Mouse (Mus musculus) cerebral cortex, adult 2 months (tissue): ENCODE data around the gene Calcoco1.

ENCODE experiments used
- WGBS: fragments of 180-500 bp; shearing (Covaris S2); methylation state at CpG from one replicate; pipeline ENCODE4 v1.1.7; 2018; 5-methylcytosine and 5-hydroxymethylcytosine counted together

The Calcoco1 gene

DNA sequence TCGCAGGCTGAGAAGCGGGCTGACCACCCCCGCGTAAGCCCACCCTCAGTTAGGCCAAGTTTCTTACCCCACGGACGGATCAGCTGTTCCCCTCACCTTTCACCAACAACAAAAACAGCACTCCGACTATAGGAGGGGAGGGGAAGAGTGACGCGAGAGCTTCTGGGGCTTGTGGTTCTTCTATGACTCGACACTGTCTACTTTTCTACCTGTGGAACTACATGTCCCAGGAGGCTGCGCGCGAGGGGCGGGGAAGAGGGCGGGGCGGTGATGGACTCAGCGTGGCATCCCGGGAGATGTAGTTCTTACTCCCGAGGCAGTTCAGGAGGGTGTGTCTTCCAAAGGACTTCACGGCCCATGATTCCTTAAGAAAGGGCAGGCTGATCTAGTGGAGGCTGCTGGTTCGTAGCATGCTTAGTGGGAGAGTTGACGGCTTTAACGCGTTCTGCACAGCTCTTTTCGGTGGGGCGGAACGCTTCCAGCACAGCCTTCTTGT is at the start of gene Calcoco1:
Calcoco1 (minus strand) TSS at position 199 of the 496 bp plus-strand sequence.
- under 1% methylated on average over 27 of the region's 27 CpGs for WGBS

DNA sequence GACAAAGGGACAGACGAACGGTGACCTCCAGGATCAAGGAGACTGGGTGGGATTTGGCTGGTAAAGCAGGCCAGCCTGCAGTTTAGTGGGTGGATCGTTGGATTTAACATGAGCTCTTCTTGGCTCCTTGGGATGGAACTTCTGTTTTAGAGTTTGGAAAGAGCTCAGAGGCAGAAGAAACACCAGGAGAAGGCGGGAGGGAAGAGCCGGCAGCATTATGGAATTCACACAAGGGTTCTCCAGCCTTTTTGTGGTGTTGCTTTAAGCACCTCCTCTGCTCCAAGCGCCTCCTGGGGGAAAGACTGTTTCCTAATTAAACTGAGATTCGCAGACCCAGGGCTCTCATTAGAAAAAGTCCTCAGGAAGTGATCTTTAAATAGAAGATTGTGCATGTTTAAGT is 48.9 kb upstream of the Calcoco1 start:
- WGBS, result 30% methylated on average over 7 of the region's 7 CpGs

DNA sequence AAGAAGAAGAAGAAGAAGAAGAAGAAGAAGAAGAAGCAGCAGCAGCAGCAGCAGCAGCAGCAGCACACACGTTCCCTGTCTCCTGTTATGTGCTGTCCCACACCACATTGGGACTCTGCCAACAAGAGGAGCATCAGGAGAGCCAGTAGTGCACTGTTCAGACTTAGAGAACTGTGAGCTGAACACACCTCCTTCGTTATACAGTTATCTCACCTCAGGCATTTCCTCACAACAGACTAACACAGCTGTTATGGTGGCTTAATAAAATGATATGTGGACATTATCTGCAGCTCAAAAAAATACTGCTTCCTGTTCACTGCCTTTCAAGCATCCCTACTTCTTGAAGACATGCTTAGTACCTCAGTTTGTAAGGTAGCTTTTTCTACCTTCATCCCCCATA is 43.2 kb upstream of the Calcoco1 start:
- WGBS, result 55% methylated on average over 2 of the region's 2 CpGs

DNA sequence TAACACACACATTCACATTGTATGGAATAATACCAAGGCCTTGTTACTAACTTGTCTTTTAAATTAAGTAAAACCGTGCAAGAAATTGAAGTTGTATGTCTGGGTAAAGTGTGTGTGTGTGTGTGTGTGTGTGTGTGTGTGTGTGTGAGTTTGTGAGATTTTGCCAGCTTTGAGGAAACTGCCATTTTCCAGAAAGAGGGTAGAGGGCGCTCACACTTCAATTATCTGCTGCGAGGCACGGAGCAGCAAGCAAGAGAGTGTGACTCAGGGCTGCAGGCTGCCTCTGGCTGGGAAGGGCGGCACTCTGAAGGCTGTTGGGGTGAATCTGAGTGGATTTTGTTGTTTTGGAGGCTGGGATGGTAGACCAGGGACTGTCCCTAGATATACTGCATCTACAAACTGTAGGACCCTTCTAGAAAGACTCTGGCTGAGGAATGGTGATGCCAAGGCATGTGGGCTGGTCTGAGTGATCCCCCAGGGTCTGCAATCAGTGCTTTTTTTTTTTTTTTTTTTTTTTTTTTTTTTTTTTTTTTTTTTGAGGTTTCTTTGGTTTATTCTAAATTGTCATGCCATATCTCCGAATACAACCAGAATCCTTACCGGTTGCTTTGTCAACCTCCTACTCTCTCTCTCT is 39.9 kb upstream of the Calcoco1 start:
- 5% methylated on average over 7 of the region's 7 CpGs for WGBS

DNA sequence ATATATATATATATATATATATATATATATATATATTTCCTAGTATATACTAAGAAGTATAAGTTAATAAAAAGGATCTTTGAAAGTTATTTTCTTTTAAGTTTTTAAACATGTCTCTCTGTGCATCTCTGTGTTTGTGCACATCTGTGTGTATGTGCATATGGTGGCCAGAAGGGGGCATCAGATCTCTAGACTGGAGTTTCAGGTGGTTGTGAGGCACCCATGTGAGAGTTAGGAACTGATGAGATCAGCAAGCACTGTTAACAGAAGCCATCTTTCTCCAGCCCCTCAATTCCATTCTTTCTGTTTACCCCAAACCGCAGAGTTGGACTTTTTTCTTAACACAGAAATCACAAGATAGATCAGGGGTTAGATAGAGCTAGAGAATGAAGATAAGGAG is 35.7 kb upstream of the Calcoco1 start:
- 100% methylated on average over 1 of the region's 1 CpGs for WGBS

DNA sequence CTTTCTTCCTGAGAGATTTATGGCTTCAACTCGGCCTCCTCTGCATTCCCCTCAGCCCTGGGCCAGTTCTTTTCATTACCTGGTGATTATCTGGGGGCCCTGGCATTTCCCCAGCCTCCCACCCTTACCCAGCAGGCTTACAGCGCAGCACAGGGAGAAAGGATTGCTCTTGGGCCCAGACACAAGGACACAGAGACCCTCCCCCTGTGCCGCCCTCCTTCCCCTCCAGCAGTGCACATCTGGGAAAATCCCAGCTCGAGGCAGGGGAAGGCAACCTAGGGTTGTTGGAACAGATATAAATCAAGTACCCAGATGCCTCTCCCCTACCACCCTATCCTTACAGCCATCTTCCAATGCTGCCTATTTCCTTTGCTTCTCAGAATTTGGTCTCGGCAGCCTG is 33.1 kb upstream of the Calcoco1 start:
- 83% methylated on average over 5 of the region's 5 CpGs for WGBS

DNA sequence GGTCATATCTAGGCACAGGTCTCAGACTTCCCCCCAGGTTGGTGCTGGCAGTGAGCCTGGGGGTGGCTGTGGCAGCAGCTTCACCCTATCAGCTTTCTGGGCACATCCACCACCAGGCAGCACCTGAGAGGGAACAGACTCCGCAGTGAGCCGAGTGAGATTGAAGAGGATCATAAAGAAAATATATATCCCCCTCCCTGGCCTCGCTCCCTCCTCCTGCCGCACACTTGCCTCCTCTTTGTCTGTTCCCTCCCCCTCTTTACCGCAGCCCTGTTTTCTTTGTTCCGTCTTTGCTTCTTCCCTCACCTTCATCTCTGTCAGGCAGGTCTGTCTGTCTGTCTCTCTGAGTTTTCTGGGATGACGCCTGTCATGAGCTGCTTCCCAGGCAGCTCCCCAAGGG is 32.4 kb upstream of the Calcoco1 start:
- WGBS, result 71% methylated on average over 7 of the region's 7 CpGs

DNA sequence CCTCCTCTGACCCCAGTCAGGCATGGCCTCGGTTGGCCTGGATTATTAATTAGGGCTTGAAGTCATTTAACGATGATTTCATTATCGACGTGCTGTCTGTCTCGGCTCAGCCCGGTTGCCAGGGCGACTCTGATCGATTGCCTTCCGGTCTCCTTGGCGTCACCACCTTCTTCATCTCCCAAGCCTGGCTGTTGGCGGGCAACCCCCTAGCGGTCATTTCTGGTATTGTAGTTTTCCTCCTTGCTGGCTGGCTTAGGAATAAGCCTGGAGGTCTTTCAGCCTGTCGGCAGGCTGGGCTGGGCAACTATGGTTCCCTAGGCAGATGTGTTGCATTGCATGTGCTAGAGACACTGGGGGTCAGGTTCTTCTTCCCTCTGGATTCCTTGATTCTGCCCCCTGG is 31.2 kb upstream of the Calcoco1 start:
- WGBS, result 10% methylated on average over 13 of the region's 13 CpGs

DNA sequence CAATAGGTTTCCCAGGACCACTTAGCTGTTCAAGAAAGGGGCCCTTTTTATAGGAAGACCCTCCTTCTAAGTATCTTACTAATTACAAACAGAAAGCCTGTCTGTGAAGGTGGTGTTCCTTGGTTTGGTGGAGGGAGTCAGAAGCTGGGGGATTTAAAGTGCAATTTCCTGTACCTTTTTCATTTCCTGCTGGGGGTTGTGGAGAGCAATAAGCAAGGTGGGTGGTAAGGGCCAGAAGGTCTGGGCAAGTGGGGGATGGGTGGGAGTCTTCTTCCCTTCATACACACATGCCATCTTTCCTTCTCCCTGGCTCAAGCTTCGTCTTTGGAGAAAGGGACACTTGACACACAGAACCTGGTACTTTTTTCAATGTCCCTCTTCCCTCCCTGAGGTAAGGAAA is 30.2 kb upstream of the Calcoco1 start:
- WGBS, result 72% methylated on average over 1 of the region's 1 CpGs

DNA sequence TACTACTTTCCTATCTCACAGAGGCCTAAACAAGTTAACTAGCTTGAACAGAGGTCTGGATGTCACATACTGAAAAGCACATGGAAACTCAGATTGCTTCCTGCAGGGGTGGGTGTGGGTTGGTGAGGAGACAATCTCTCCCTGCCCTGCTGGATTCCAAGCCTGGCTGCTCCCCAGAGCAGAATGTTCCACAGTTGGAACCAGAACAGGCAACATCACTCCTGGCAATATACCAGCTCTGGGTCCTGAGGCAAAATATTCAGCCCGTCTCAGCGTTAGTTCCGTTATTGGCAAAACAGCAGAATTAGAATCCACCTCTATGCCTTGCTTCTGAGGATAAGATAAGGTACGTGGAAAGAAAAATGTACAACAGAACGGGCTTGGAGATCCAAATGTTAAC is 28.3 kb upstream of the Calcoco1 start:
- 33% methylated on average over 5 of the region's 5 CpGs for WGBS

DNA sequence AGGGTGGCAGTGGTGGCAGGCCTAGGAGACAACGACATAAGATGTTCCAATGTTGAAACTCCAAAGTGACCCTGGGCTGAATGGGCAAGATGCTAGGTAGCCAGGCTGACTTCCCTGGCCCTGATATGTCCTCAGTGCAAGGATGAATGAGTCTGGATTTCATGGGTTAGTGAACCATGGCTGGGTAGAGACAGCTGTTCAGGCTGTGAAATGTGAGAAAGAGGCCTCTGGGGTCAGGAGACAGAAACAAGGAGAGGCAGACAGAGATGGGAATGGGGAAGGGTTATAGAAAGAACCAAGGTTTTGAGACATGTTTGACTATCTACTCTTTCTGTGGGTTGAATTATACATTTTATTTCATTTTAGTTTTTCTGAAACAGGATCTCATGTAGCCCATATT is 27.1 kb upstream of the Calcoco1 start:
- WGBS, result 87% methylated on average over 1 of the region's 1 CpGs

DNA sequence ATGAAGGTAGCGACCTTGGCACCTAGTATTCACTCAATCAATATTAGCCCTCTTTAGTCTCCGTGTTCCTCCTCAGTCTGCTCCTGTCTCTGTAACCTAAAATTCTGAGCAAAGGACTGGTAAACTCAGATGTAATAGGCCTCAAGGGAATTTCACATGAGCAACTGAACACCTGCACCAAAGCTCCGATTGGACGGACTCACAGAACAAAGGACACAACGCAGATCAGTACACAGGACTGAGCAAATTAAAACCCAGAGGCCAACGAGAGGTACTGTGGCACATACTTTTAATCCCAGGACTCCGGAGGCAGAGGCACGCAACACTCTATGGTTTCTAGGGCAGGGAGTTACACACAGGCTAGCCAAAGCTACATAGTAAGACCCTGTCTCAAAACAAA is 25.9 kb upstream of the Calcoco1 start:
- WGBS, result 81% methylated on average over 8 of the region's 8 CpGs

DNA sequence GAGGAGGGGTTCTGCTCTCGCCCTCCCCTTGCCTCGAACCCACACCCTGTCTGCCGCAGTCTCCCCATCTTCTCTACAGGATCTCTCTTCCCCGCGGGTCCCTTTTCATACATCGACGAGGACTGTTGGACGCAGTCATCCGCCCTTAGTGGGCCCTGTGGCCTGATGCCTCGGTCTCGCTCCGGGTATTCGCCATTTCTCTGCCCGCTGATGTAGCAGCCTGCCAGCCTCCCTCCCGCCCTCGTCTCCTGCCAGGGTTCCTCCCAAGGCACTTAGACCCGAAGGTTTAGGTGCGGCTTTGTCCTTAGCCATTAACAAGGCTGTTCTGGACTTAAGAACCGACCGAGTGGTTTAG is 25.3 kb upstream of the Calcoco1 start:
- WGBS, result 8% methylated on average over 20 of the region's 20 CpGs

DNA sequence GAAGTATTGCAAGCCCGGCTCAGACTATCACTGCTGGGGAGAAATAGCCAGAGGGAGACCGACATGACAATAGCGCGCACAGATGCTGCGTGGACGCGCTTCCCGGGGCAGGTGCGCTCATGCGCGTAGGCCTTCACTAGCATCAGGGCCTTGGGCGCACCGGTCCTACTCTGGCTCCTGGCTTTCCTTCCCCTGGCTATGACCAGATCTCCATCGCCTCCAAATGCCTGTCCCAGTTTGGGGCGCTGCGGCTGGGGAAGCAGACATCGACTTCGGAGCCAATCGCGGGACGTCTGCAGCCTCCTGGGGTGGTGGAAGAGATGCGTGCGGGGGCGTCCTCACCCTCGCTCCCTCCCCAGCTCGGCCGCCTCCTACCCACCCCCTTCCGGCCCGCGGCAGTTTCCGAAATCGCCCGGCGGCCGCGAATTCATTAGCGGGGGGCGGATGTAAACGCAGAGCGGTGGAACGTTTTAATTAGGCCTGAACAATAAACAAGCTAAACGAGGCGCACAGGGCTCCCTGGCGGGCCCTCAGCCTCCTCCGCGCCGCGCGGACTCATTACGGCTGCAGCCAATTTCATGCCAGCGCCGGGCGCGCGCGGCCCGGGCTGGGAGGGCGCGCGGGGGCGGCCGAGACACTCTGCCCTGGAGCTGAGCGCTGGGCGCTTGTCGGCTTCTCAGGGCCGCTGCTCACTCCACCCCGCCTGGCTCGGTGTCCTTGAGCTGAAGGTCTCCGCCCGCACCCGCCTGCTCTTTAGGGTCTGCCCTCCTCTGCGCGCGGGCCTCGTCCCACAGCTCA is 24.7 kb upstream of the Calcoco1 start:
- WGBS, result 1% methylated on average over 74 of the region's 75 CpGs

DNA sequence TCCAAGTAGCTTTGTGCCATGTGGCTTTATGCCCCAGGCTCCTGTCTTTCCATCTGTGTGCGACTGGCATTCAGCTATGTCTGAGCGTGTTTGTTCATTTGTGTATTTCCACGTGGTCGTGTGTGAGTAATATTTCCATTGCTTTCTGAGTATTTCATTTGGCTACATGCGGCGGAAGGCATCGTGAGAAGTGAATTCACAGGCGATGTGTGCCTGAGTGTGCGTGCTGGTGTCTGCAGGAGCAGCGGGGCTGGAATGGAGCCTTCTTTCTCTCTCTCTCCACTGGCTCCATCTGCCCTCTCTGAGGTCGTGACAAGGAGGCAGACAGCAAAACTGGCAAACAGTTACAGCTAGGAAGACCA is 24.1 kb upstream of the Calcoco1 start:
- WGBS, result 12% methylated on average over 11 of the region's 11 CpGs

DNA sequence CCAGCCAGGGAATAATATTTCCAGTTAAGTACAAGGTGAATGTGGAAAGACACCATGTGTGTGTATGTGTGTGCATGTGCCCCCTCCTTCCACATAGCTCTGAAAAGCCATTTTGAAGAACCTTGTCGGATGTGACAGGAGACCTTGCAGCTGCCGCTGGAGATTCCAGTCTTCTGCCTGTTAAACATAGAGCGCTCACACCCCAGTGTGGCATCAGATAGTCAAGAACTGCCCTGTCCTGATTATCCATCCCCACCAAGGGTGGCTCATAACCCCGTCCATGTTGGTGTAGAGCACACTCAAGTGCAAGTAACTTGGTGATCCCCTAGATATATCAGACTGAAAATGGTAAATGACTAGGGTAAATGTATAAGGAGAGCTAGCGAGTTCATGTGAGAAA is 23.4 kb upstream of the Calcoco1 start:
- WGBS, result 72% methylated on average over 5 of the region's 5 CpGs

DNA sequence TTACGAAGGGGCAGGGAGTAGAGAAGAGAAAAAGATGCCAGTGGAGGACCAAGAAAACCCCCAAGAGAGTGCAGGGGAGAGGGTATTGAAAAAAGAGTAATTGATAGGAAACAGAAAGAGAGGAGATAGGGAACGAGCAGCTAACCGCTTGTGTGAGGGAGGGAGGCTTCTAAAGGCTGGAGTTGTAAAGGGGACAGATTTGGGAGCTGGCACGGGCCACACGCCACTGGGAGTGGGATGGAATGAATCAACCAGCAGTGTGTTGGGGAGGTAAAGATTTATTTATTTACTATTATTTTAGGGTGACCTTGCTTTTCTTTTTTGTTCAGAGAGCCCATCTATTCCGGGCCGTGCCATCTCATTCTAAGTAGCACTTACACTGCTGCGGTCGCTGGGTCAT is 22.9 kb upstream of the Calcoco1 start:
- 48% methylated on average over 9 of the region's 9 CpGs for WGBS

DNA sequence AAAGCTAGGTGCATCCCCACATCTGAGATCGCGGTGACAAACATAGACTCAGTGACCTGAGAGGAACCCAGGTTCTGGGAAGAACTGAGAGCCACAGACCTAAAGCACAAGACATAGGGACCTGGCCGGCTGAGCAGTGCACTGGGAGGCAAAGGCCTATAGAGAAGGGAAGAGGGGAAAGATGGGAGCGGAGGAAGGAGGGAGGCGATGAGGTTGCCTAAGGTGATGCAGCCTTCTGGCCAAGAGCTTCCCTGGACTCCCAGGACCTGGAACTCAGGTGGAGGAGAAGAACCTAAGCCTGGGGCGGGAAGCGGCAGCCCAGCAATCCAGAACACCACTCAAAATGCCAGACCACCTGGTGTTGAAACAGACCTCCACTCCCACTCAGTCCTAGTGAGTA is 22.4 kb upstream of the Calcoco1 start:
- WGBS, result 45% methylated on average over 7 of the region's 7 CpGs

DNA sequence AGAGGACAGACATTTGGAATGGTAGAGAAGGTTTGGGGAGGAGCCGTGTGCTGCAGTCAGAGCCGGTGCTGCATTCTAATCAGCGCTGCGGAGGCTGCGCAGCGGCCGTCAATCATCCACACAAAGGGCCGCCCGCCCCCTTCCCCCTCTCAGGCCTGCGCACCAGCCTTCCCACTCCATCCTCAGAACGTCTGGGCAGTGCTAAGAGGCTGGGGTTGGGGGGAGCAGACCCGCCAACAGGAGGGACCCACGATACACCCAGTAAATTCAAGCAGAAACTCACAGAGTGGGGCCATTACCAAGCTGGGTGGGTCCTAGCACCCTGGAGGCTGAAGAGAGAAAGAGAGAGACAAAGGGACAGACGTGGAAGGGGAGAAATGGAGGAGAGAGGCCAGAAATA is 22.0 kb upstream of the Calcoco1 start:
- WGBS, result 15% methylated on average over 14 of the region's 14 CpGs

DNA sequence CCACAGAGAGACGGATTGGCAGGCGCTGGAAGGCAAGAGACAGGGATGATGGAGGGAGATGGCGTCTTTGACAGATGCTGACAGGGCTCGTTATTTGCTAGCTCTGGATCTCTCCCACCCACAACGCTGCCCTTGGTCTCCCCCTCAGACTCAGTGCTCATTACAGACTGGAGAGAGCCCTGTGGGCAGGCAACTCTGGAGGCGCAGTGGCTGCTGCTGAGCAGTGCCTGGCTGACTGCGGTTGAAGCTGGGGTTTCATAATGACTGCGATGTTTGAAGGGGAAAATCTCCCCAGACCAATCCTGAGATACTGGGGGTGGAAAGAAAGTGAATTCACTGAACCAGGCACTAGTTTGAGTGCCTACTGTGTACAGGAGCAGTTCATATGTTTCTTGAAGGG is 21.2 kb upstream of the Calcoco1 start:
- WGBS, result 27% methylated on average over 8 of the region's 8 CpGs

DNA sequence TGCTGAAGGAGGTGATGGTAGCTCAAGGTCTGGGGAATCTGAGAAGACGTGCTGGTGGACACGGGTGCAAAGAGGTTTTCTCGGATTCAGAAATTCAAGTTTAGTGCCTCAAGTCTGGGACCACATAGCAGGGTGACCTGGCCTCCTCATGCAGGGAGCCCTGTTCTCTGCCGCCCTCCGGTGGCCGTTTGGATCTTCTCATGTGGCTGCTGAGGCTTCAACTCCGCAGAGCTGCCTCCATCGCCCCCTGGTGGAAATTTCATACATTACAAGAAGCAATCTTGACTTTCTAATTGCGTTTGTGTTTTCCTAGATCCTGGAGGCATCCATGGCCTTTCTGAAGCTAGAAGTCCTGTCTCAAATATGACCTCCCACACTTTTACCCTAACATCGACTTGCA is 20.6 kb upstream of the Calcoco1 start:
- WGBS, result 1% methylated on average over 10 of the region's 10 CpGs

DNA sequence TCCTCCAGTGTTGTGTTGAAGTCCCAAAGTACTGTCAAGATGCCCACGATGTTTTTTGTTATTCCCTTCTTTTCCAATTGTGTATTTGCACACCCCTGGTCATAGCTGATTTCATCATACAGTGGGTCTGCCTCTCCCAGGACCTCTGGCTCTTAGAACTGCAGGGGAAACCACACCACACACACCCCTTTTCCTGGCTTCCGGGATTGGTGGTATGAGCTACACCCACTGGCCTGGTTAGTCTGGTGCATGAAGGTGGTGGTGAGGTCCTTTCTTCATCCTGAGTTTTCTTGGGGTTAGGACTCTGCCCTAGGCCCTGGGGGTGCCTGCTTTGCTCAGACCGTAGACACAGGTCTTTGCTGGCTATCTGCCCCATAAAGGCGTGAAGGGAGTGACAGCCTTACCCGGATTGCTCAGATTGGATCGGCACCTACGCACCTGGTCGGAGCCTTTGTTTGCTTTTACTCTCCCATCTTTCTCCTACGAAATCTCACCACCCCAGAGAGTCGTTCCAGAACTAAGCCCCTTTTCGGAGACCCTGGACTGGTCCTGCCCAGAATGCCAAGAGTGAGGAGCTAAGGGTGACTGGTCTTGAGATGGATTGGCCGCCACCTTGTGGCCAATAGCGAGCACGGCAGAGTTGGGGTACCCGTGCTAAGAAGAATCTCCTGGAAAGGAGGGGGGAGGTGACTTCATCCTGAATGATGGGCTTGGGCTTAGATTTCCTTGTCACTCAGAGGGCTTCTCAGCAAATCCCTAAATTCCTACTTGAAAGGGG is 17.7 kb upstream of the Calcoco1 start:
- 22% methylated on average over 15 of the region's 15 CpGs for WGBS

DNA sequence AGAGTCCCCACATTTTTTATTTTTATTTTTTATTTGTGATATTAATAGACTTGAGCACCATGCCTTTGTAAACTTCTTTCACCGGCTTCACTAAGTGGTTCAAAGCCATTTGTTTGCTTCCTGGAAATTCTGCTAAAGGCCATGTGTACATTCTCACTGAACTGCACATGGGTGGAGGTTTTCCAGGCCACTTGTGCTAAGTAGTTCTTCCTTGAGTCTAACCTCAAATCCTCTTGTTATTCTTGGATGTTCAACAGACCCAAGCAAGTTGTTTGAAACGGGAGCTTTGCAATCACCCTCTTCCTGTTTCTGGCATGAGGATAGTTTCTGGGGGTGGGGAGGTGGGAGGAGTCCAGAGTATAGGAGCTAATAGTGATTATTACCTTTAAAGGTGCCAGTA is 16.5 kb upstream of the Calcoco1 start:
- 66% methylated on average over 2 of the region's 2 CpGs for WGBS
